Mouse (Mus musculus): ENCODE results near the gene Tanc1.

Gene Tanc1

DNA sequence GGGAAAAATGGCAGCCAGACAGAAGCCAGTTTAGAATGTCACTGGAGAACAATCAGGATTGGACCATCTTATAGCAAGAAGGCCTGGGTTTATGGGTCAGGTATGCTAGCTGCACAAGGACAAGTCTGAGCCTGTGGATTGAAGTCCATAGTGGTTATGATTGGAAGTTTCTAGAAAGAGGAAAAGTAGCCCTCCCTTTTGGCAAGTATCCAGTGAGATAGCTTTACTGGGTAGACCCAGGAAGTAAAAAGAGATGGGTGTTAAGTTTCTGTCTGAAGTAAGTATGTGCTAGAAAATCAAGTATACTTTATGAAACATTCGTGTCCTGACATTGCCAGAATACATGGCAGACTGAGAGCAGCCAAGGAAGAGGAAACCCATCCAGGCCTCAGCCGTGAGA, 103.2 kb downstream of the Tanc1 start:
- DNase-seq (ENCODE audit: extremely low read depth, low read depth), result no peak

- DNase-seq (ENCODE audit: extremely low read depth, low read depth), result no peak
These were observed 104.6 kb downstream of the Tanc1 start for GRCm38 (mm10) chr2:59716461-59716860.

DNA sequence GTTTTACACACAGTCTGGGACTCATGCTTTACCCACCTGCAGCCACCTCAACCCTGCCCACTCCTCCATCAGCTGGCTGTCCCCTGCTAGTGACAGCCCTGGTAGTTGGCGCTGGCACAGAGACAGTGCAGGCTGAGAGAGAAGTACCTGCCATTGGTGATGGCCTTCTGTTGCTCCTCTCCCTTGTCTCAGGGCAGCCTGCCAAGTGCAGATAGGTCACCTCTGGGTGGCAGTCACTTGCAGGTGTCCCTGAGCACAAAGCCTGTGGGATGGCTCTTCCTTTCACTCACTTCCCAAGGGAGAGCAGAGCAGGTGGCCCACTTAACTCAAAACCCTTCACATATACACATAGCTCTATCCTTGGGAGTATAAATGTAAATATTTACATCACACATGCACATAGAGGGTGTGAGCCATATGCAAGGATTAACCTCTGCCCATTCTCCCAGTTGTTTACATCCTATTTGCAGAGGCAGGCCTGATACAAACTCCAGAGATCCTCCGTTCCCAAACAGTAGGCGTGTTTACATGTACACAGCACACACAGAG, 106.0 kb downstream of the Tanc1 start:
- DNase-seq (ENCODE audit: extremely low read depth, low read depth), result no peak

- DNase-seq (ENCODE audit: extremely low read depth, low read depth), result no peak
These were observed 107.0 kb downstream of the Tanc1 start for GRCm38 (mm10) chr2:59718601-59719416.

DNA sequence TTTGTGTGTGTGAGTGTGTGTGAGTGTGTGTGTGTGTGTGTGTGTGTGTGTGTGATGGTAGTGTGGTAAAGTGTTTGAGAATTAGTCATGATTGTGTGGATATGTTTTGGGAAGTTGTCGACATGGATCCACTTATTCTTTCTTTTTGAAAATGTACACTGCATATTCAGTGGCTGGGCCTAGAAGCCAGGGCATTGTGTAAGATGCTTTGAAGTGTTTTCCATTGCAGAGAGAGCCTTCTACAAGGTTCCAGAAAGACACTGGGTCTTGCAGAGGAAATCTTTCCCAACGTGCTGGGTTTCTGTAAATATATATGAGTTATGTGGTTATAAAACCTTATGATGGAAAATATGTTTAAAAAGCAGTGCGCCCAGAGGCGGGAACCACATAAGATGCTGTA, 108.0 kb downstream of the Tanc1 start:
- DNase-seq (ENCODE audit: extremely low read depth, low read depth), result no peak

GRCm38 (mm10) chr2:59721119-59721518, 109.3 kb downstream of the Tanc1 start:
- DNase-seq (ENCODE audit: extremely low read depth, low read depth), result no peak

DNA sequence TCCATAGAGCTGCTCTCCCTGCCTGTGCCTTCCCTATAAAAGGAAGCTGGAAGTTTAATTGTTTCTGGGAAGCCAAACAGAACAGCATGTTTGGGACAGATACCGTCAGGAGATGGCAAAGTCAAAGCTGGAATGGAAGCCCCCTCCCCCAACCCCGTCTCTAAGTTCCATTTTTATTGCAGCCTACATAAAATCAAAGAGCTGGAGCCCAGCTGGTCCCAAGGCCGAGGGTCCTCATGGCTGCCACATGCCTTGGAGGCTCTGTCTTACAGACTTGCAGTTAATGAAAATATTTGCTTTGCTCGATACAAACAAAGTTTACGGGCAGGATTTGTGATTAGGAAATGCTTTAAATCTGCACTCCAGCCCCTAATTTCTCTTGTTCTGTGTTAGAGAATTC, 109.9 kb downstream of the Tanc1 start:
- no peak for DNase-seq (ENCODE audit: extremely low read depth, low read depth)

- DNase-seq (ENCODE audit: extremely low read depth, low read depth), result no peak
These were observed 111.5 kb downstream of the Tanc1 start for GRCm38 (mm10) chr2:59723311-59723710.

GRCm38 (mm10) chr2:59725518-59726185, 113.8 kb downstream of the Tanc1 start:
- no peak for DNase-seq (ENCODE audit: extremely low read depth, low read depth)

DNA sequence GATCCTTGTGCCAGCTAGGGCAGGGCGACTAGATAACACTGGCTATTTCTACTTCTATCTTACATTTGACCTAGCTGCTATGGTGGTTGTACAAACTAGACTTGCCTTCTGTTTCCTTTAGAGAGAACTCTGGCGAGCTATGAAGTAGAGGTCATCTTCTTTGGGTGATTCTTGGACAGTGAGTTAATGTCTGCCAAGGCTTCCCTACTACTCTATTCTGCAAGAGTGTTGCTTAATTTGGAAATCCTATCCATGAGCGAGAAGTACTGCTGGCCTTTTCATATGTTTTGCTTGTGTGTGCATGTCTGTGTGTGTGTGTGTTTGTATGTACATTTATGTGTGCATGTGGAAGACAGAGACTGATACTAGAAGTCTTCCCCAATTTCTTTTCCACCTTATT, 120.0 kb downstream of the Tanc1 start:
- DNase-seq (ENCODE audit: extremely low read depth, low read depth), result no peak

- no peak for DNase-seq (ENCODE audit: extremely low read depth, low read depth)
These were observed 121.6 kb downstream of the Tanc1 start for GRCm38 (mm10) chr2:59733410-59733809.

- no peak for DNase-seq (ENCODE audit: extremely low read depth, low read depth)
These were observed 124.6 kb downstream of the Tanc1 start for GRCm38 (mm10) chr2:59736401-59736898.

DNA sequence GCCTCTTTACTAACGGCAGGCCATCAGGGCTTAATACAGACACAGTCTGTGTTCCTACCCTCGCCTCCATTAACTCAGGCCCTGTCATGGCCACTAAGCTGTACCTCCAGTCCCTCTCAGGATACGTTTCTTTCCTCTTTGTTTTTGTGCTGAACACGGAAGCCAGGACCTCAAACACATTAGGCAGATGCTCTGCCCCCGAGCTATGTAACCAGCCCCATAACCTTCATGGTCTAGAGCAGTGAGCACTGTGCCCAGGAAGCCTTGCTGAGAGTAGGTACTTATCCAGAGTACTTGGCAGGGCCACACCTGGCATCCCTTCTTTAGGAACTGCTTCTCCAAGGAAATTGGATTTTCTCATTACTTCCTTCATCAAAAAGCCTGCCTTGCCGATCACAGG, 125.5 kb downstream of the Tanc1 start:
- no peak for DNase-seq (ENCODE audit: extremely low read depth, low read depth)

GRCm38 (mm10) chr2:59738356-59738755, 126.5 kb downstream of the Tanc1 start:
- DNase-seq (ENCODE audit: extremely low read depth, low read depth), result no peak

GRCm38 (mm10) chr2:59739036-59739435, 127.2 kb downstream of the Tanc1 start:
- no peak for DNase-seq (ENCODE audit: extremely low read depth, low read depth)

GRCm38 (mm10) chr2:59742500-59743116, 130.8 kb downstream of the Tanc1 start:
- DNase-seq (ENCODE audit: extremely low read depth, low read depth), result no peak

GRCm38 (mm10) chr2:59745428-59745827, 133.6 kb downstream of the Tanc1 start:
- peak; percentile 47 for DNase-seq (ENCODE audit: extremely low read depth, low read depth)

DNA sequence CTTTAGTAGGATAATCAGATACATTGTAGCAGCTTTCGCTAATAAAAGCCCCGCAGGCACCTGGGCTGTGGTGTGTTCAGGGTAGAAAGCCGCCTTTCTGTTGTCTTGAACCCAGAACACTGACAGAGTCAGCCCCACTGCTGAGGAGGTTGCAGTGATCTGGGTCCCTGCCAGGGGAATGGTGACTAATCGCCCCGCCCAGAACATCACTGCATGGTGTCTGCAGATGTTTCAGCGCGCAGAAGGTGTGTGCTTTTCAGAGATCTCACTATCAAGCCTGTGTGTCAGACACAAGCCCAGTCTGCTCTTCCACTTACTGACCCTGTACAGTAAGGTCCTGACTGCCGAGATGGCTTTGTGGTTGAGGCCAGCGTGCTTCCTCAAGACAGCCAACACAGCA, 134.2 kb downstream of the Tanc1 start:
- peak; percentile 25 for DNase-seq (ENCODE audit: extremely low read depth, low read depth)

- DNase-seq (ENCODE audit: extremely low read depth, low read depth), result no peak
These were observed 135.9 kb downstream of the Tanc1 start for GRCm38 (mm10) chr2:59747757-59748156.

- DNase-seq (ENCODE audit: extremely low read depth, low read depth), result no peak
These were observed 137.5 kb downstream of the Tanc1 start for GRCm38 (mm10) chr2:59749371-59749770.

- DNase-seq (ENCODE audit: extremely low read depth, low read depth), result no peak
These were observed 139.3 kb downstream of the Tanc1 start for GRCm38 (mm10) chr2:59751172-59751571.

DNA sequence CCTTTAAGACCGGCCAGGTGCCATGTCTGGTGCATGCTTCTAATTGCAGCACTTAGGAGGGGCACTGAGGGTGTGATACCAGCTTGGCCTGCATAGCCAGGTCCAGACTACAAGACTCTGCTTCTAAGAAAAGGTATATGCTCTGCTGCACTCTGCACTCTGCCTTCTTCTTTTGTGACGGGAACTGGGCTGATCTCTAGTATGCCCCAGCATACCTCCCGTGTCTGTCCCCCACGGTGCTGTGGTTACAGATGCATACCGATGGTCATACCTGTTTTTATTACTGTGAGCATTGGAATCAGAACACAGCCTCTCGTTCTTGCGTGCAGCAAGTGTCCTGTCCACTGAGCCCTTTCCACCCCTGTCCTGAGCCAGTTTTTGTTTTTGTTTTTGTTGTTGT, 140.3 kb downstream of the Tanc1 start:
- DNase-seq (ENCODE audit: extremely low read depth, low read depth), result no peak
